Mouse (Mus musculus) right cerebral cortex, postnatal 4 days (tissue): ENCODE data around the gene Cfap97d1.

Source experiments
- DNase-seq: peaks from one replicate; pipeline ENCODE4 v3.0.0-alpha.2; 2022

The Cfap97d1 gene

DNA sequence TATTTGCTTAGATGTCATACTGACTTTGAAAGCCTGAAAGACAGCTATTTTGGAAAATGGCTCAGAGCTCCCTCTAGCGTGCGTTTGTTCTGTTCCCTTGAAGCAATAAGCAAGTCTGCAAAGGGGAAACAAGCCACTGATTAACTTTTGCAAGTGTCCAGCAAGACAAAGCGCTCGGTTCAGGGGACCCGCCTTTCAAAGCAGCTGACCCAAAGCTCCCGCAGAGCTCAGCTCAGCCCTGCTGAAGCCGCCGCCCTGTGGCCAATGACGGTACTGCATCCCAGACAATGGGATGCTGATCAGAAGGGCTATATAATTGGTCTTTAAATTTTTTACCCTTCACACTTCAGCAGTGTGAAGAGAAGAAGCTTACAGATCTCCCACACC lies 56.1 kb downstream of the Cfap97d1 start:
- peak; percentile 89 for DNase-seq

DNA sequence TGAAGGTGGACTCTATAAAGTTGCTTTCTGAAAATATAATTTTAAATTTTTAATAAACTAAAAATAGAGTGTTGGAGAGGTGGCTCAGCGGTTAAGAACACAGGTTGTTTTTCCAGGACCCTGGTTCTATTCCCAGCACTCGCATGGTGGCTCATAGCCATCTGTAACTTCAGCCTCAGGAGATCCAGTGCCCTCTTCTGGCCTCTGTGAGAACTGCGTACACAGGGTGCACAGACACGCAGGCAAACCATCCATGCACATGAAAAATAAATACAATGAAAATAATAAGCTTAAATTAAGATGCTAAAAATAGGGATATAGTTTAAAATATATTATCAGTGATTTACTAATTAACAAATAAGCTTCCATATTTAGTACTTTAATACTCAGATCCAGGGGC lies 56.6 kb downstream of the Cfap97d1 start:
- no peak for DNase-seq

GRCm38 (mm10) chr11:102041350-102041949 lies 57.4 kb downstream of the Cfap97d1 start, which contains the start of gene Cd300lg:
Cd300lg (plus strand) TSS chr11:102041509.
- DNase-seq = no peak
